Mouse (Mus musculus) E14TG2a.4 (cell line): ENCODE data around the gene Gm5965.

Experiments
- CTCF ChIP-seq: conservative IDR thresholded peaks from 2 replicates; pipeline ENCODE4 v1.5.1; 2014; ENCODE audit warnings: low read length
- NANOG ChIP-seq: IDR thresholded peaks from 2 replicates; pipeline ENCODE4 v1.6.1; 2014; ENCODE audit warnings: borderline replicate concordance, low read length, mixed read lengths
- POU5F1 ChIP-seq: IDR thresholded peaks from 2 replicates; pipeline ENCODE4 v1.6.1; 2014; ENCODE audit warnings: low read length, borderline replicate concordance

DNA sequence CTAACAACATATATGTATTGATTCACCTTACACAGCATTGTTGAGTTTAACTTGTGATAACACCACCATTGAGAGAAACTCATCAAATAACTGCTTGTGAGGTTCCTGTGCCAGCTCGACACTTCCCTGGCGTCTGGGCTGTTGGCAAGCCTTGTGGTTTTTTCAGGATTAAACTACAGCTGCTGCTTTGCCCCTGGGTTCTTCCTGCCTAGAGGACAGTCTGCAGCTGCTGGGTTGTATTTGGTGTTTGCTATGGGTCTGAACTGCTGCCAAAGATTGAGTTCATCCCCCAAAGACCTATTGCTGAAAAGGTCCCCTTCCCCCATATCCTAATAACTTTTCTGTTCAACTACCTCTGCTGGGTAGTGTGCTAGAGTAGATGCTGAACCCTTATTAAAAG is 42.3 kb upstream of the Gm5965 start:
- TF ChIP-seq CTCF (no peak), POU5F1 (no peak), NANOG (no peak)
